31 mouse cellular contexts compared by ENCODE assay signal in genomic region chr9:81042521-81042920, GRCm38 (mm10).
DNase-seq lines count a peak whose midpoint lies in the region; ATAC-seq lines count a peak whose summit lies in the region.
"Had no signal": no experiment of that assay in that cellular context is flagged by ENCODE, and none has a peak within 500 bp of the region (broad histone marks: within the 10 kb centered on the region; RNA-seq: fewer than 3 reads in every experiment).

No protein-coding gene starts in this region.

- H3K36me3 ChIP-seq in embryonic facial prominence, embryonic 14.5 days (ENCODE audit: control insufficient read depth, insufficient read depth, low read length) = no peaks in the 10 kb centered on the region
- no peaks in the 10 kb centered on the region for H3K36me3 ChIP-seq in embryonic facial prominence, embryonic 10.5 days (replicated peaks)
- H3K36me3 ChIP-seq: hindbrain, embryonic 12.5 days; intestine, embryonic 15.5 days; limb, embryonic 13.5 days; liver, embryonic 12.5 days; midbrain, embryonic 12.5 days had no signal

- H3K9ac ChIP-seq in embryonic facial prominence, embryonic 14.5 days (ENCODE audit: low read depth, low read length) = no peak overlapping the region
- H3K9ac ChIP-seq: forebrain, embryonic 13.5 days; hindbrain, embryonic 12.5 days; intestine, embryonic 15.5 days; limb, embryonic 13.5 days; liver, embryonic 12.5 days; liver, postnatal 0 days; midbrain, embryonic 12.5 days had no signal

- ATAC-seq in embryonic facial prominence, embryonic 14.5 days (ENCODE audit: low read depth) = no peak
- ATAC-seq: hindbrain, postnatal 0 days; intestine, embryonic 15.5 days; liver, embryonic 12.5 days; liver, postnatal 0 days had no signal

- no peak overlapping the region for H3K4me2 ChIP-seq in embryonic facial prominence, embryonic 14.5 days (ENCODE audit: low read depth, low read length)
- H3K4me2 ChIP-seq: forebrain, embryonic 13.5 days; heart, embryonic 11.5 days; hindbrain, embryonic 12.5 days; intestine, embryonic 15.5 days; limb, embryonic 13.5 days; liver, embryonic 12.5 days; midbrain, embryonic 12.5 days had no signal

- H3K9me3 ChIP-seq in embryonic facial prominence, embryonic 14.5 days (ENCODE audit: control insufficient read depth, low read length) = no peaks in the 10 kb centered on the region
- no peaks in the 10 kb centered on the region for H3K9me3 ChIP-seq in embryonic facial prominence, embryonic 10.5 days
- H3K9me3 ChIP-seq: forebrain, embryonic 13.5 days; hindbrain, embryonic 12.5 days; intestine, embryonic 15.5 days; limb, embryonic 13.5 days; liver, embryonic 12.5 days; megakaryocyte, embryonic 14.5 days; midbrain, embryonic 12.5 days had no signal

- H3K4me1 ChIP-seq in embryonic facial prominence, embryonic 14.5 days (ENCODE audit: control insufficient read depth, insufficient read depth, low read length) = no peaks in the 10 kb centered on the region
- H3K4me1 ChIP-seq in embryonic facial prominence, embryonic 10.5 days = no peaks in the 10 kb centered on the region
- H3K4me1 ChIP-seq: forebrain, embryonic 13.5 days; hindbrain, embryonic 12.5 days; intestine, embryonic 15.5 days; limb, embryonic 13.5 days; liver, embryonic 12.5 days; megakaryocyte, embryonic 14.5 days; midbrain, embryonic 12.5 days had no signal

- H3K4me3 ChIP-seq in embryonic facial prominence, embryonic 14.5 days (ENCODE audit: low read depth, low read length) = no peak overlapping the region
- no peak overlapping the region for H3K4me3 ChIP-seq in embryonic facial prominence, embryonic 10.5 days
- H3K4me3 ChIP-seq: forebrain, embryonic 13.5 days; gastrocnemius, adult 2 months; hindbrain, embryonic 12.5 days; intestine, embryonic 15.5 days; limb, embryonic 13.5 days; liver, embryonic 12.5 days; megakaryocyte, embryonic 14.5 days; midbrain, embryonic 12.5 days had no signal

- H3K27ac ChIP-seq in embryonic facial prominence, embryonic 14.5 days (replicated peaks; ENCODE audit: low read depth, low read length) = no peak overlapping the region
- no peak overlapping the region for H3K27ac ChIP-seq in embryonic facial prominence, embryonic 10.5 days (replicated peaks)
- H3K27ac ChIP-seq: forebrain, embryonic 13.5 days; gastrocnemius, adult 2 months; hindbrain, embryonic 12.5 days; hindbrain, postnatal 0 days; intestine, embryonic 15.5 days; limb, embryonic 13.5 days; liver, embryonic 12.5 days; midbrain, embryonic 12.5 days; stomach, postnatal 0 days had no signal

- H3K27me3 ChIP-seq in embryonic facial prominence, embryonic 14.5 days (replicated peaks; ENCODE audit: control insufficient read depth, insufficient read depth, low read length) = no peaks in the 10 kb centered on the region
- H3K27me3 ChIP-seq in embryonic facial prominence, embryonic 10.5 days (replicated peaks; ENCODE audit: low read depth, poor library complexity, severe bottlenecking) = no peaks in the 10 kb centered on the region
- H3K27me3 ChIP-seq: forebrain, embryonic 13.5 days; hindbrain, embryonic 12.5 days; intestine, embryonic 15.5 days; limb, embryonic 13.5 days; liver, embryonic 12.5 days; megakaryocyte, embryonic 14.5 days; midbrain, embryonic 12.5 days had no signal

- peak; percentile 8 to 63 for DNase-seq in adrenal gland, adult (ENCODE audit: inconsistent age in 2 of 2, low spot score in 1 of 2)
- DNase-seq in adrenal gland, adult 8-10 months = no peak
- DNase-seq in embryonic facial prominence, embryonic 14.5 days (ENCODE audit: low spot score) = peak; percentile 10
- no peak for DNase-seq in embryonic facial prominence, embryonic 10.5 days (ENCODE audit: low spot score)
- DNase-seq in 416B (ENCODE audit: low read depth) = peak; percentile 68
- peak; percentile 43 for DNase-seq in Muller cell, postnatal 12 days (ENCODE audit: inconsistent ontology term)
- no peak for DNase-seq in frontal cortex, postnatal 36 days (ENCODE audit: low spot score in 2 of 2)
- no peak for DNase-seq in right cerebral cortex, postnatal 14 days
- DNase-seq: cerebellum, adult 9-10 months; cerebellum, postnatal 36 days; gastrocnemius, adult 2 months; gastrocnemius, postnatal 36 days; heart, adult 18-20 months; heart, postnatal 36 days; kidney, adult 9 months; kidney, postnatal 10 days; liver, postnatal 0 days; lung, postnatal 4 days; right cerebral cortex, postnatal 4 days; thymus, adult 18-20 months; thymus, postnatal 25 days had no signal

Comparison
In these comparisons a context has a peak if more than half of its experiments do, and no peak if none do; other contexts are left out.
1. DNase-seq: peak in adrenal gland, adult (2 of 2), embryonic facial prominence, embryonic 14.5 days (single experiment), 416B (single experiment) and Muller cell, postnatal 12 days (single experiment); none in adrenal gland, adult 8-10 months (single experiment), embryonic facial prominence, embryonic 10.5 days (single experiment), frontal cortex, postnatal 36 days (0 of 2) and right cerebral cortex, postnatal 14 days (single experiment).